Mouse (Mus musculus) ES-Bruce4 (cell line): ENCODE results near the gene Hfe.

Experiments
- CTCF ChIP-seq: IDR thresholded peaks from one replicate; pipeline ENCODE4 v1.8.1; 2011; ENCODE audit warnings: low read depth, low read length
- POLR2A ChIP-seq: IDR thresholded peaks from one replicate; pipeline ENCODE4 v1.8.1; 2011; ENCODE audit warnings: low read length; ENCODE audit not compliant: insufficient read depth

DNA sequence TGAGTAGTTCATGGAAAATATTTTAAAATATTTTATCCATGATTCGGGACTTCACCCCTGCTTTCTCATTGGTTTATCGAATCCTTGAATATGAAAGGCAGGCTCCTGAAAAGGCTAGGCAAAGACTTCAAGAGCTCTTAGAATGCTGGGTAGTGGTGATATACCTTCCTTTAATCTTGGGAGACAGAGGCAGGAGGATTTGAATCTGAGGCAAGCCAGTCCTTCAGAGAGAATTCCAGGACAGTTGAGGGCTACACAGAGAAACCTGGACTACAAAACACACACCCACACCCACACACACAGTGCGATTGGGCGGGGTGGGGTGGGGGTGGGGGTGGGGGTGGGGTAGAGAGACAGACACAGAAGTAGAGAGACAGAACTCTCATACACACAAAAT, 37.2 kb upstream of the Hfe start:
- TF ChIP-seq POLR2A (no peak), CTCF (no peak)
